Mouse (Mus musculus) limb, embryonic 15.5 days (tissue): ENCODE data around the gene Adssl1. TPM values are rescaled to one million over a fixed set of nuclear protein-coding genes. Genes with fewer than 3 reads are reported as not detected.
A peak's percentile ranks its signal among the peaks of the same experiment; 100 is the strongest.

ENCODE experiments used
- ATAC-seq: fragments of 200-750 bp; cut with Nextera tagmentation; 2 replicates; pipeline ENCODE4 v1.8.0; 2017; ENCODE audit warnings: low read depth, moderate TSS enrichment; ENCODE audit not compliant: insufficient number of reproducible peaks, low FRiP score, low TSS enrichment
- H3K27ac ChIP-seq: fragments of 300-500 bp; sonication (generic); 2 replicates; pipeline ENCODE4 v1.5.1; 2015; ENCODE audit warnings: moderate library complexity, mild to moderate bottlenecking, inconsistent platforms
- H3K27me3 ChIP-seq: fragments of 300-500 bp; sonication (generic); 2 replicates; pipeline ENCODE4 v1.6.1; 2015; ENCODE audit warnings: inconsistent platforms
- H3K36me3 ChIP-seq: fragments of 300-500 bp; sonication (generic); 2 replicates; pipeline ENCODE4 v1.6.1; 2015; ENCODE audit warnings: inconsistent platforms
- H3K4me1 ChIP-seq: fragments of 300-500 bp; sonication (generic); 2 replicates; pipeline ENCODE4 v1.6.1; 2015; ENCODE audit warnings: inconsistent platforms
- H3K4me2 ChIP-seq: fragments of 300-500 bp; sonication (generic); 2 replicates; pipeline ENCODE4 v1.6.1; 2015; ENCODE audit warnings: mild to moderate bottlenecking, inconsistent platforms
- H3K4me3 ChIP-seq: fragments of 300-500 bp; sonication (generic); 2 replicates; pipeline ENCODE4 v1.5.1; 2015; ENCODE audit warnings: mild to moderate bottlenecking, inconsistent platforms
- H3K9ac ChIP-seq: fragments of 300-500 bp; sonication (generic); 2 replicates; pipeline ENCODE4 v1.6.1; 2015; ENCODE audit warnings: inconsistent platforms
- H3K9me3 ChIP-seq: fragments of 300-500 bp; sonication (generic); 2 replicates; pipeline ENCODE4 v1.6.1; 2016; ENCODE audit warnings: inconsistent platforms
- WGBS: fragments of 180-500 bp; shearing (Covaris S2); methylation state at CpG from one replicate; pipeline ENCODE4 v1.1.7; 2015; 5-methylcytosine and 5-hydroxymethylcytosine counted together
- polyA plus RNA-seq: library from polyadenylated mRNA; unstranded; fragments of >200 nt; fragmentation: Nextera tagmentation; extraction: Ambion mirVana; gene quantifications from 2 replicates; pipeline ENCODE4 v1.2.1, GENCODE M21; 2015

Adssl1 gene
- polyA plus RNA-seq, 1 experiment from 2014 or later = 11.6 TPM

DNA sequence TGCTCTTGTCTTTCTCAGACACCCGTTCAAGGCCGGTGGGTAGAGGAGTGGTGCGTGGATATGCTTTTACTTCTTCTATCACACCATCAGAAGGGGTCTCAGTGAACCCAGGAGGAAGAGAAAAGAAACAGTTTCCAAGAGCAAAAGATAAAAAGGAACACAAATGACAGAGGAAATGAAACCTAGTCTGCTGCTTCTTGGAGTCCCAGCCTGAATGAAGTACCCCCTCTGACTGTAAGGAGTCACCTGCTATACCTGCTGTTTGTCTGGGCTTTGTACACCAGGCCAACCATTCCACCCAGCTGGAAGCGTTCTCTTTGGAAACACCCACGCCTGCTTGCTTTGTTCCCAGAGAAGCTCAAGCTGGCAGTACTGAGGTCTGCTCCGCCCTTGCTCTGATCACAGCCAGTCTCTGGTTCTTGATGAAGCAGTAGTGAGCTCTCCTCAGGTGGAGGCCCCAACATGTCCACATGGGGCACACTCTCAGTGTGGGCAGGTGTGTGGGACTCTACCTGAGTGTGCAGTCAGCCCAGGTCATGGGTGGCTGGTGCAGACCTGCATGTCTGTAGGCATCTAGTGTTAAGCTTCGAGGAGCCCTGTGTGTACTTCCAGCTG lies 33.8 kb upstream of the Adssl1 start:
- Histone ChIP-seq H3K36me3 (no peaks in the 10 kb centered on the region), H3K9me3 (no peaks in the 10 kb centered on the region), H3K9ac (no peak overlapping the region), H3K27me3 (peaks cover 5% of the 10 kb centered on the region; the same call in 1 of the 2 replicates), H3K27ac (no peak overlapping the region), H3K4me2 (no peak overlapping the region), H3K4me1 (peaks cover 38% of the 10 kb centered on the region), H3K4me3 (no peak overlapping the region)
- 78% methylated on average over 7 of the region's 7 CpGs for WGBS
- ATAC-seq = no peak

DNA sequence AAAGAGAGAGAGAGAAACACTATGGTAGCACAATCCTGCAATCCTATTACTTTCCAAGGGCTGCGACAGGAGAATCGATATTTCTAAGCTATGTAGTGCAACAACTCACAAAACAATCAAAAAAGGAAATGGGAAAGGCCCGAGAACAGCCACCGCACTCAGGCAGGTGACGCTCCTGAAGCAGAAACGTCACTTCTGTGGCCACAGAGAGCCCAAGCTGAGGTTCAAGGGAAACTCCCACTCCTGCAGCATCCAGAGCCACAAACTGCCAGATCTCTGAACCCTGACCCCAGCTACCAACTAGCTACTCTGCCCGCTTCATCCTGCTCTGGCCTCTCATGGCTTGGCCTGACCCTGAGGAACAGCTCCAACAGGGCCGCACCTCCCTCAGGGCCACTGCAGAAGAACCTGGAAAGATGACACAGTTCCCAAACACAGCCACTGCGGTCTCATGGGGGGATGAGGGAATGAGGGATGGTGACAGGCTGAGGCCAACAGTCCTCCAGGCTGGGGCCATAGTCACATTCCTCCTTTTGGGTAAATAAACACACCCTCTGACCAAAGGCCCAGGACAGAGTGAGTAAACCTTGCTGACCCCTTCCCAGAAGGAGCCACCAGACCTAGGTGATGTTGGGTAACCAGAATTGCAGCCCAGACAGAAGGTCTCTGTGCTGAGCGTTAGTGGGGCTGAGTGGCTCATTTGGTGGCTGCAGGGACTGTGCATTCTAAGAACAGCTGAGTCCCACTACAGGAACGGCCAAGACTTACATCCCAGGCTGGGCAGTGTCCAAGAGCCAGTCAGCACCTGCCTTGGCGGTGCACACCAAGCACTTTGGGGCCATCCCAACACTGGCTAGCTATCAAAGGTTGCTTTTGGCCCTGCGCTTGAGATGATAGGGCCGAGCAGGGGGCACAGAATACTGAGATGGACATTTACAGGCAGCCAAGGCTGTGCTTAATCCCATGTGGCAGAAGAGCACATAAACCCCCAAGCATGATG lies 32.4 kb upstream of the Adssl1 start:
- peaks cover 38% of the 10 kb centered on the region for H3K4me1 ChIP-seq
- peaks cover 5% of the 10 kb centered on the region; the same call in 1 of the 2 replicates for H3K27me3 ChIP-seq
- H3K27ac ChIP-seq = no peak overlapping the region
- ATAC-seq = no peak
- no peaks in the 10 kb centered on the region for H3K36me3 ChIP-seq
- H3K4me2 ChIP-seq = peak overlapping the region; percentile 91; the same call in 1 of the 2 replicates
- 64% methylated on average over 14 of the region's 14 CpGs for WGBS
- H3K4me3 ChIP-seq = no peak overlapping the region
- no peaks in the 10 kb centered on the region for H3K9me3 ChIP-seq
- H3K9ac ChIP-seq = no peak overlapping the region

DNA sequence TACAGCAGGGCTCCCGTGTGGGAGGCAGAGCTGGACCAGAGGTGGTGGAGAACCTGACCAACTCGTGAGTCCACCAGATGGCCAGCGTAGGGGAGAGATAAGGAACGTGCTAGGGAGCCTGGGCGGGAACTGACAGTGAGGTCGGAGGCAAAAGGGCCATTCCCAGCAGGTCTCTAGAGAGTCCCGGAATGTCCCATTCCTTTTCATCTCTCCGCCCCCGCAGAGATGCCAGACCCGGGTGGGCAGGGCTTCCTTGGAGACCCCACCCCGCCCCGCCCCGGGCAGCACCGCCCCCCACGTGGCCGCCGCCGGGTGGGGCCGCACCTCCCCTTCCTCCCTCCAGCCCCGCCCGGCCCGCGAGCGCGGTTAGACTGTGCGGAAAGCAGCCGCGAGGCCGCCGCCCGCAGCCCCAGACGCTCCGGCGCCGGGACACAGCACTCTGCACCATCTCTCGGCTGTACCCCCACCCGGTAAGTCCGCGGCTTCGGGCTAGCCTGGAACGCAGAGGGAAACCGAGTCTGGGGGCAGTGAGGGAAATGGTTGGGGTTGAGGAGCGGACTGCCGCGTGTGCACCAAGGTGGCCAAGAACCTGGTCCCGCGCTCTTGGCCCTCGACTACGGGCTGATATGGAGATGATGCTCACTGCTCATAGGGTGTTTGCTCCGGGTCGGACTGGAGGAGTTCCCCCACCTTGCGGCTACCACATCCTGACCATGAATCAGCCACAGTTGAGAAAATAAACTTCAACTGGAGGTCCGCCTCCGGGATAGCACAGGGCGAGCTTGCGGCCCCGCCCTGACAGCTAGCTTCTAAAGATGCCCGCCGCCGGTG lies 31.2 kb upstream of the Adssl1 start, which contains the start of gene Inf2:
Inf2 (plus strand) TSS at position 359 of the 831 bp plus-strand sequence.
- 2% methylated on average over 48 of the region's 60 CpGs for WGBS
- ATAC-seq = peak; percentile 86
- Histone ChIP-seq H3K36me3 (no peaks in the 10 kb centered on the region), H3K27ac (peak within 1 kb of the TSS; percentile 43; the same call in 1 of the 2 replicates), H3K27me3 (peaks cover 5% of the 10 kb centered on the region; the same call in 1 of the 2 replicates), H3K9me3 (no peaks in the 10 kb centered on the region), H3K9ac (peak within 1 kb of the TSS; percentile 47), H3K4me3 (peak within 1 kb of the TSS; percentile 55), H3K4me2 (peak within 1 kb of the TSS; percentile 91), H3K4me1 (peaks cover 46% of the 10 kb centered on the region)

DNA sequence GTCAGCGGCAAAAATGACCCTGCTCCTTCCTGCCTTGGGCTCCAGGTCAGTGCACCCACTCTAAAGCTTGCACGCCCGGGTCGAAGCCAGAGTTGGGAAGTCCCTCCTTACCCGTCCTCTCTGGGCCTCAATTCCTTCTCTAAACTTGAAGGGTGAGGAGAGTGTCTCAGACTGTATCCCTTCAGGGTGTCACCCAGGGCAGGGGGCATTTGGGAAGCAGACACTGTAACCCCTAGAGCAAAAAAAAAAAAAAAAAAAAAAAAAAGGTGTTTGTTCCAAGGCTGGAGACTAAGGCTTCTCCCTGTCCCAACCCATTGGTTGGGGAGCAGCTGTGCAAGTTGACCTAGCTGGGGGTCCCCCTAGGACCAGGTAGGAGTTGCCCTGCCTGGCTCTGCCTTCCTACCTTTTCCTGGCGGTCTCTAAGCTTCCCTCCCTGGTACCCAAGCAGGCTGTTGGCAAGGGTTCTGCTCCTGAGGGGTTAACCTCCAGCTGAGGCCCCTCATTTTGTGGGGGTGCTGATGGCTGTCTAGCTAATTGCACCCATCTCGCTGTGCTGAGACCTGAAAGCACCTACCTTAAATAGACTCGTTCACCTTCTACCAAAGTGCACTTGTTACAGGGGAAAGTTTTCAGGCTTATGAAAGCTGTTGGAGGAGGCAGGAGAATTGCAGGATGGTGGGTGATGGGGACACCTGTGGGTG lies 30.2 kb upstream of the Adssl1 start:
- Histone ChIP-seq H3K27me3 (peaks cover 5% of the 10 kb centered on the region; the same call in 1 of the 2 replicates), H3K9ac (peak overlapping the region; percentile 47; the same call in 1 of the 2 replicates), H3K4me3 (peak overlapping the region; percentile 55), H3K4me1 (peaks cover 56% of the 10 kb centered on the region), H3K4me2 (peak overlapping the region; percentile 91), H3K9me3 (no peaks in the 10 kb centered on the region), H3K27ac (no peak overlapping the region), H3K36me3 (no peaks in the 10 kb centered on the region)
- WGBS = 60% methylated on average over 8 of the region's 8 CpGs
- no peak for ATAC-seq

DNA sequence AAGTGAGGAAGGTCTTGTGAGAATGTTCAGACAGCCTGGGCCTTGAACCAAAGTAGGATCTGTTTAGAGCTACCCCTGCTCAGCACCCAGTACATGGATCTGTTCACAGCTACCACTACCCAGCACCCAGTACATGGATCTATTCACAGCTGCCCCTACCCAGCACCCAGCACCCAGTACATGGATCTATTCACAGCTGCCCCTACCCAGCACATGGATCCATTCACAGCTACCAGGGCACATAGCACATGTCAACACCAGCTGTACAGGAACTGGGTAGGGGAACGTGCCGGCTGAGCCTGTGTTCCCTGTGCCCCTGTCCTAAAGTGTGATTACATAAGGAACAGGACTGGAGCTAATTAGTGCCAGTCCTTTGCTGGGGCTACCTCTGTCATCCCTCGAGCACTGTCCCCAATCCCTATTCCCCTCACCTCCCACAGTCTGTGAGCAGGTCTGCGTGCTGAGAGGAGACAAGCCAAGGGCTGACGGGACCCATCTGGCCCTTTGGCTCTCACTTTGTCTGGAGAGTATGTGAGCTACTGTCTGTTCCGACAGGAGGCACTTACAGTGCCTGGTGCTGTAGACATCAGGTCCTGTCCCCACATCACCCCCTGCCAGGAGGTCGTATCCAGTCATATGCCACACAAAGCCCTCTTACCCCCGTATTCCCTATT lies 29.1 kb upstream of the Adssl1 start:
- H3K4me2 ChIP-seq = no peak overlapping the region

DNA sequence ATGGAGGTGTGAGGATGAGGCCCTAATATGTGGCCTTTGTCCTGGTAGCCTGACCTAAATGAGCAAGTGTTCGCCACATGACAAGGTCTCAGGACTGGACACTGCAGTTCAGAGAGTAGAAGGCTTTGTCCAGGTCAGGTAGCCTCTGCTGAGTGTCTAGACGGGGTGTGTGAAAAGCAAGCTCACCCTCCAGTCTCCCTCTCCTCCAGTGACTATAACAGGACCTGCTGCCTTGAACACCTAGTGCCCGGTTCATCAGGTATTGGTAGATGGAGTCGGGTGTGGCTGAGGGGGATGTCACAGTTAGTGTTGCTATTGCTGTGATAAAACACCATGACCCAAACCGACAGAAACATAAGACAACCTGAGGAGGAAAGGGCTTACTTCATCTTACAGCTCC lies 28.6 kb upstream of the Adssl1 start:
- Histone ChIP-seq H3K4me2 (no peak overlapping the region), H3K9me3 (no peaks in the 10 kb centered on the region), H3K36me3 (no peaks in the 10 kb centered on the region), H3K9ac (no peak overlapping the region), H3K27me3 (peaks cover 5% of the 10 kb centered on the region; the same call in 1 of the 2 replicates), H3K4me1 (peaks cover 71% of the 10 kb centered on the region), H3K27ac (no peak overlapping the region), H3K4me3 (no peak overlapping the region)
- 90% methylated on average over 5 of the region's 5 CpGs for WGBS
- no peak for ATAC-seq

More for the DNA sequence above, 29.1 kb upstream of the Adssl1 start:
- H3K4me3 ChIP-seq = no peak overlapping the region
- no peak overlapping the region for H3K27ac ChIP-seq
- WGBS = 63% methylated on average over 8 of the region's 8 CpGs
- H3K9ac ChIP-seq = no peak overlapping the region
- ATAC-seq = no peak
- no peaks in the 10 kb centered on the region for H3K9me3 ChIP-seq
- H3K4me1 ChIP-seq = peaks cover 67% of the 10 kb centered on the region
- peaks cover 5% of the 10 kb centered on the region; the same call in 1 of the 2 replicates for H3K27me3 ChIP-seq
- H3K36me3 ChIP-seq = no peaks in the 10 kb centered on the region

DNA sequence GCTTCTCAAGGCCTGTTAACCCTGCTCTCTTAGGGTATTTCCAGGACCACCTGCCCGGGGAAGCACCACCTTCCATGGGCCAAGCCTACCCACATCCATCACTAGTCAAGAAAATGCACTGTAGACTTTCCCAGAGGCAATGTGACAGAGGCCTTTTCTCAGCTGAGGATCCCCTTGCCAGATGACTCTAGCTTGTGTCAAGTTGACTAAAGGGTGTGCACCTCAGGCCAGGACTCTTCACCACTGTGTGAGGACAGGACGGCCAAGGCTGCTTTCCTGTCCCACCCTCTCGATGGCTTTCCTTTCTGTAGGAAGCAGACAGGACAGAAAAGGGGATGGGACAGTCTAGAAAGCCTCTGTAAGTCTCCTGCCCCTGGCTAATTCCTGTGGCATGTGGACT lies 28.1 kb upstream of the Adssl1 start:
- Histone ChIP-seq H3K4me2 (no peak overlapping the region), H3K4me1 (peaks cover 75% of the 10 kb centered on the region), H3K27ac (no peak overlapping the region), H3K9ac (no peak overlapping the region), H3K27me3 (peaks cover 5% of the 10 kb centered on the region; the same call in 1 of the 2 replicates), H3K4me3 (no peak overlapping the region), H3K36me3 (no peaks in the 10 kb centered on the region), H3K9me3 (no peaks in the 10 kb centered on the region)
- 77% methylated on average over 3 of the region's 3 CpGs for WGBS
- ATAC-seq = no peak

DNA sequence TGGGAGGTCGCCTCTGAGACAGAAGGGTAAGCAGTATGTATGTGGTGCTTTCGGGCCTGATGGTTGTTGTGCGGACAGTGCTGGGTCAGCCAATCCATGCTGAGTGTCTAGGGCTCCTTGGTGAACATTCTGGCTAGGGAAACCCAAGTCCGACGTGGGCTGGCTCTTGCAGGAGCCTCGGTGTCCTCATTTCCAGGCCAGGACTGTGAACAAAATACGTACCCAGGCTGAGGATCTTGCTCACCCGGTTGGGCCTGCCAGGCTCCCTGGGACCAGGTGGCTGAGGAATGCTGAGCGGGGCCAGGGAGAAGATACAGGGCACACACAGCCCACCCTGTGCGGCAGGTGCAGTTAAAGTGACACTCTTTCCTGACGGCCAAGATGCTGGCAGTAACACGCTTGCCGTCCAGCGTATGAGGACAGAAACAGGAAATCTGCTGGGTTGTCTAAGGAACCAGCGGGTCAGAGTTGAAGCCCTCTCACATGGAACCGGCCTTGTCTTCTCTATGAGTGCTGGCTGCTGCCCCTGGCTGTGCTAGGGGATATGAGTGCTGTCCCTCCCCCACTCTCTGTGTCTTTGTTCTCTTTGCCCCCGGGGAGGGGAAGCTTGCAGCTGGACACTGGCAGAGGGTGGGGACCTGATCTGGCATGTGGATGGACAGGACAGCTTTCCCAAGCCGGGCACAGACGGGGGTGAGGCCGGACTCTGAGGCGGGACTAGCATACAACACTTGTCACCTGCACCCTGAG lies 26.7 kb upstream of the Adssl1 start:
- WGBS = 70% methylated on average over 21 of the region's 21 CpGs
- Histone ChIP-seq H3K4me1 (peaks cover 76% of the 10 kb centered on the region), H3K4me2 (no peak overlapping the region), H3K9ac (no peak overlapping the region), H3K27ac (peak overlapping the region; percentile 1; the same call in 1 of the 2 replicates), H3K9me3 (no peaks in the 10 kb centered on the region), H3K4me3 (no peak overlapping the region), H3K36me3 (no peaks in the 10 kb centered on the region), H3K27me3 (no peaks in the 10 kb centered on the region)
- no peak for ATAC-seq

DNA sequence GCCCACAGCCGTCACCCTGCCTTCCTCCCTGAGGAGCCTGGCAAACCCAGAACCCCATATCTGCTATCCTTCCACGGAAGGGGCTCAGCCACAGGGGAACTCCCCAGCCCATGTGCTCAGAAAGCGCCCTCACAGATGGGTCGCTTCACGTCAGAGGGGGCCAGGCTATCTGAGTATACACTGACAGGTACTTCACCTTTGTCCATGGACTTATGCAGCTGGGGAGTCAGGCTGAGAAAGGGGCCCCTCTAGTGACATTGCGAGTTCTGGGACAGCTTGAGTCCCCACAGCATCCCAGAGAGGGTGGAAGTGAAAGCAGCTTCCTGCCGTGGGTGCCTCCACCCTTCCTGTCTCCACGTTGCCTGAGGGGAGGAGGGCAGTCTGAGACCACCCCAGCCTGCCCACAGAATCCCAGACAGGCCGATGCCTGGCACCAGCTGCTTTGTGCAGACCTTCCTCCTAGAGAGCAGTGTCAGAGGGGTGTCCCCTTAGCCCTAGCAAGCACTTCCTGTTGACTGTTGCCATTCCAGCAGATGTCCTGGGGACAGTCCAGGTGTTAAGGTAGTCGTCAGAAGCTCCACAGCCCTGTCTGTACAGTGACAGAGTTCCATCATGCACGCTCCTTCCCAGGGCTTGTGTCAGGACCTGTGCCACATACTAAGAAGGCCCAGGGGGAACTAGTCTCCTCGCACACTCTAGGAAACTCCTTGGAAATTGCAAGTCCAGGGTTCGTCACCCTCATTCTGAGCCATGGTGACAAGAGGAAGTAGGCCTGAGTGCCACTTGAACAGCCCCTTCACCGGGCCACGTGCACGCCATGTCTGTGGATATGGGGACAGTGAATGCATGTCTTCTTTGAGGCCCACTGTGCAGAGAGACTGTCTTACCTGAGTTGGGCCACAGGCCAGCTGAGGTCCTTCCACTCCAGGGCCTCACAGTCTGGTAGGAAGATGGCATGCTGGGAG lies 25.6 kb upstream of the Adssl1 start:
- WGBS = 63% methylated on average over 16 of the region's 16 CpGs
- H3K27me3 ChIP-seq = no peaks in the 10 kb centered on the region
- no peaks in the 10 kb centered on the region for H3K9me3 ChIP-seq
- no peak overlapping the region for H3K9ac ChIP-seq
- H3K4me1 ChIP-seq = peaks cover 73% of the 10 kb centered on the region
- ATAC-seq = no peak
- no peaks in the 10 kb centered on the region for H3K36me3 ChIP-seq
- no peak overlapping the region for H3K4me2 ChIP-seq
- no peak overlapping the region for H3K4me3 ChIP-seq
- peak overlapping the region; percentile 64 for H3K27ac ChIP-seq
